Comparison of ENCODE assay signal across 8 mouse cellular contexts in the genomic region with DNA sequence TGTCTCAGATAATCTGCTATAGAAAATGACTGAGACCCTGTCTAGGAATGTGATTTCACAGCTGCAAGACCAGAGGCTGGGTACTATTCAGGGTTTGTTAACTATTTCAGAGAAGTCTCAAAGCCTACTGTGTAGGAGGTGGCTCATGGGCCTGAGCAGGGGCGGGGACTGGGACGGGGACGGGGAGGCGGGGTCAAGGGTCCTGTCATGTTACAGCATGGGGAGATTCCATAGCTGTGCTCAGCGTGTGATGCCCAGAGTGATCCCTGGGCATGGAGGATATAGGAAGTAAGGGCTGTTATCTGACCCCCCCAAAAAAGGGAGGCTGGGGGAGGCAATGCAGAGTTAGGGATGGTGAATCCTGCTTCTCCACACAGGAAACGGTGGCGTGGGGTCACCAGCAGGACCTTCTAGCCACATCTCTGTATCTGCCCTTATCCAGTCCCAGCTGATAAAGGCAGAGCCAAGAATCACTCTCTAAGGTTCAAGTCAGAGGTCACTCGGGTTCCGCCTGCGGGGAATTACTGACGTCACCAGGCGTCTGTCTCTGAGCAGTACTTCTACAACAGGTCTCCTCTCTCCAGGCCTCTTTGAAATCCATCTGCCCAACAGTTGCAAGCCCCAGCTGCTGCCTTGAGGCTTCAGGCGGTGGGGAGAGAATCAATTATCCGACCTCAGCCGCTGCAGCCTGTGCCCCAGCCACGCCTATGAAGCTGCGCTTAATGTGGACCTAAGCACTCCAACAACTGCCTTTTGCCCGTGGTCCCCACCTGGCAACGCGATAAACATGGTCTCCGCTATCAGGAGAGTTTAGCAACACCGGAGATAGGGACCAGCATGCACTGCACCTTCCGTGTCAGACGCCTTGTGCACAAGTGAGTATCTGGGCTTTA. TPM values are rescaled to one million over a fixed set of nuclear protein-coding genes. Genes with fewer than 3 reads are reported as not detected.
DNase-seq lines count a peak whose midpoint lies in the region; ATAC-seq and TF ChIP-seq lines count a peak whose summit lies in the region.

No protein-coding gene starts in this region.

- 16% methylated on average over 24 of the region's 24 CpGs for WGBS in intestine, postnatal 0 days
- WGBS in lung, embryonic 14.5 days = 16% methylated on average over 24 of the region's 24 CpGs

- peak overlapping the region; percentile 60 for H3K4me2 ChIP-seq in intestine, postnatal 0 days (replicated peaks; ENCODE audit: low read depth)
- peak overlapping the region; percentile 29; the same call in 1 of the 2 replicates for H3K4me2 ChIP-seq in lung, embryonic 14.5 days

- H3K27me3 ChIP-seq in intestine, postnatal 0 days (replicated peaks; ENCODE audit: control insufficient read depth, insufficient read depth, low read length) = no peaks in the 10 kb centered on the region
- H3K27me3 ChIP-seq in lung, embryonic 14.5 days (ENCODE audit: insufficient read depth, low read length) = no peaks in the 10 kb centered on the region

- H3K9ac ChIP-seq in intestine, postnatal 0 days (ENCODE audit: low read depth, low read length) = 0 out of 2 replicates have a peak overlapping the region, but pooled peaks have one; percentile 11
- H3K9ac ChIP-seq in lung, embryonic 14.5 days = 0 out of 2 replicates have a peak overlapping the region, but pooled peaks have one; percentile 4

- H3K27ac ChIP-seq in intestine, postnatal 0 days (ENCODE audit: low read depth, low read length) = peak overlapping the region; percentile 86
- H3K27ac ChIP-seq in lung, embryonic 14.5 days (ENCODE audit: low read depth) = no peak overlapping the region

- H3K4me3 ChIP-seq in intestine, postnatal 0 days (ENCODE audit: low read depth, low read length) = peak overlapping the region; percentile 21
- H3K4me3 ChIP-seq in lung, embryonic 14.5 days (ENCODE audit: low read depth, low read length) = no peak overlapping the region

- ATAC-seq in intestine, postnatal 0 days = peak; percentile 89
- peak; percentile 21 for ATAC-seq in lung, embryonic 14.5 days (ENCODE audit: insufficient read depth)

- no peaks in the 10 kb centered on the region for H3K4me1 ChIP-seq in intestine, postnatal 0 days (replicated peaks; ENCODE audit: control insufficient read depth, insufficient read depth, low read length)
- peaks cover 20% of the 10 kb centered on the region for H3K4me1 ChIP-seq in lung, embryonic 14.5 days (ENCODE audit: insufficient read depth)

- no peak for TF ChIP-seq CTCF in intestine, postnatal 0 days (IDR thresholded peaks at IDR 0.05; ENCODE audit: low read depth)
- no peak for TF ChIP-seq CTCF in lung, embryonic 14.5 days (IDR thresholded peaks at IDR 0.05; ENCODE audit: low read depth)

- DNase-seq in adrenal gland, postnatal 10 days = peak; percentile 66
- DNase-seq in adrenal gland, adult 8-10 months = no peak
- DNase-seq in embryo, embryonic 9.5 days (ENCODE audit: extremely low spot score) = peak; percentile 81
- DNase-seq in lung, embryonic 14.5 days = peak; percentile 37
- peak; percentile 90 for DNase-seq in yolk sac, embryonic 10.5 days (ENCODE audit: low spot score)
- no peak for DNase-seq in thymus, postnatal 36 days
- DNase-seq in thymus, postnatal 0 days (ENCODE audit: low spot score) = no peak

- no peaks in the 10 kb centered on the region for H3K36me3 ChIP-seq in intestine, postnatal 0 days (ENCODE audit: control insufficient read depth, insufficient read depth)
- H3K36me3 ChIP-seq in lung, embryonic 14.5 days (ENCODE audit: insufficient read depth) = no peaks in the 10 kb centered on the region

- no peaks in the 10 kb centered on the region for H3K9me3 ChIP-seq in intestine, postnatal 0 days (ENCODE audit: control insufficient read depth)
- H3K9me3 ChIP-seq in lung, embryonic 14.5 days (ENCODE audit: low read depth, low read length) = no peaks in the 10 kb centered on the region

RNA-seq across cellular contexts. Expression of a gene that starts 33.9 kb away (rescaled TPM):
- 10 to 100 TPM; 47.9 to 49.1 TPM for total RNA-seq in adrenal gland, postnatal 10 days (2021)
- total RNA-seq in adrenal gland, adult 8-10 months (2022) = 10 to 100 TPM; 36.3 to 54.6 (median 44.0) TPM
- polyA plus RNA-seq in intestine, postnatal 0 days (2015; fragmentation: Nextera tagmentation; extraction: Ambion mirVana) = 16.7 and 18.1 TPM in 2 replicates
- polyA plus RNA-seq in lung, embryonic 14.5 days (2014; fragmentation: Nextera tagmentation; extraction: Ambion mirVana) = 19.8 and 21.0 TPM in 2 replicates
- polyA plus RNA-seq in thymus, postnatal 0 days (2015; fragmentation: Nextera tagmentation; extraction: Ambion mirVana) = 6.1 and 6.2 TPM in 2 replicates

Comparison
In these comparisons a context has a peak if more than half of its experiments do, and no peak if none do; other contexts are left out.
1. DNase-seq: peak in adrenal gland, postnatal 10 days (single experiment), embryo, embryonic 9.5 days (single experiment), lung, embryonic 14.5 days (single experiment) and yolk sac, embryonic 10.5 days (single experiment); none in adrenal gland, adult 8-10 months (single experiment), thymus, postnatal 36 days (0 of 2) and thymus, postnatal 0 days (single experiment).